Mouse (Mus musculus) layer of hippocampus, adult 18-20 months (tissue): ENCODE data around the gene Junb. TPM values are rescaled to one million over a fixed set of nuclear protein-coding genes. Genes with fewer than 3 reads are reported as not detected.
A peak's percentile ranks its signal among the peaks of the same experiment; 100 is the strongest.

ENCODE experiments used
- DNase-seq, 2 experiments: peaks; one replicate each; pipeline ENCODE4 v3.0.0; 2022; ENCODE audit warnings: low spot score in 2 of 2
- microRNA-seq, 2 experiments: library from miRNA; unstranded; fragments of <30 nt; microRNA quantifications; one replicate each; pipeline ENCODE4 v1.2.0; 2021
- total RNA-seq, 2 experiments: library from RNA; stranded (reverse); gene quantifications; 2 replicates each; pipeline ENCODE4 v1.2.3; 2021

Junb gene
- total RNA-seq, 2 experiments from 2014 or later = 102 to 103 TPM

GRCm38 (mm10) chr8:84944478-84945160, 33.9 kb downstream of the Junb start:
- peak in 1 of 2 experiments; percentile 53 for DNase-seq

- no peak for DNase-seq
Observed at GRCm38 (mm10) chr8:84943699-84944098, 34.8 kb downstream of the Junb start.

GRCm38 (mm10) chr8:84937620-84938485, 40.7 kb downstream of the Junb start:
- no peak for DNase-seq

GRCm38 (mm10) chr8:84936962-84937546, 41.5 kb downstream of the Junb start, which contains the start of gene Mast1:
Gene Mast1, minus strand, starts transcription at chr8:84937359.
- DNase-seq = peak; percentile 61 to 75

- DNase-seq = peak in 1 of 2 experiments; percentile 22
Observed at GRCm38 (mm10) chr8:84936041-84936961, 42.2 kb downstream of the Junb start.

GRCm38 (mm10) chr8:84935489-84935888, 43.0 kb downstream of the Junb start:
- no peak for DNase-seq

GRCm38 (mm10) chr8:84934860-84935259, 43.7 kb downstream of the Junb start:
- DNase-seq = peak in 1 of 2 experiments; percentile 45

- DNase-seq = peak in 1 of 2 experiments; percentile 49
Observed at GRCm38 (mm10) chr8:84933767-84934559, 44.6 kb downstream of the Junb start.

GRCm38 (mm10) chr8:84930582-84930981, 47.9 kb downstream of the Junb start:
- no peak for DNase-seq

GRCm38 (mm10) chr8:84928456-84929306, 49.8 kb downstream of the Junb start:
- peak in 1 of 2 experiments; percentile 73 for DNase-seq

GRCm38 (mm10) chr8:84927513-84927912, 51.0 kb downstream of the Junb start:
- no peak for DNase-seq

GRCm38 (mm10) chr8:84925557-84925956, 53.0 kb downstream of the Junb start:
- no peak for DNase-seq

Small RNA genes lying within 50 kb of the gene (microRNA-seq; reads per million reads assigned to microRNA genes)
- gene Gm24197 = 0.25 to 1.8 reads per million in 2 experiments

Other genes with a start within 250 kb of the Junb start
- gene Nfix, start 178.4 kb downstream of the Junb start, total RNA-seq = 100 to 1,000 TPM; 379 to 429 TPM
- 10 to 100 TPM; 10.7 to 10.9 TPM for gene Dand5, start 155.9 kb downstream of the Junb start, total RNA-seq
- 10 to 100 TPM; 27.3 to 27.4 TPM for gene Gadd45gip1, start 147.2 kb downstream of the Junb start, total RNA-seq
- 10 to 100 TPM; 63.8 to 77.0 TPM for gene Rad23a, start 138.1 kb downstream of the Junb start, total RNA-seq
- 100 to 1,000 TPM; 506 to 521 TPM for gene Calr, start 131.8 kb downstream of the Junb start, total RNA-seq
- 10 to 100 TPM; 48.8 to 50.1 TPM for gene Farsa, start 121.7 kb downstream of the Junb start, total RNA-seq
- gene Syce2, start 106.6 kb downstream of the Junb start, total RNA-seq = 10 to 100 TPM; 15.7 to 16.5 TPM
- 10 to 100 TPM; 38.3 to 38.5 TPM for gene Gcdh, start 84.8 kb downstream of the Junb start, total RNA-seq
- under 1 TPM in 1 of 2 experiments, not detected in 1; 0.27 TPM for gene Klf1, start 76.8 kb downstream of the Junb start, total RNA-seq
- 1 to 10 TPM; 2.8 to 5.1 TPM for gene Dnase2a, start 70.2 kb downstream of the Junb start, total RNA-seq
- gene Mast1, start 41.4 kb downstream of the Junb start, total RNA-seq = 10 to 100 TPM; 71.8 to 73.3 TPM
- 1 to 10 TPM in 1 of 2 experiments, under 1 TPM in 1; 0.87 to 1.1 TPM for gene Rtbdn, start 31.7 kb downstream of the Junb start, total RNA-seq
- not detected for gene Gm49661, start 9.3 kb downstream of the Junb start, total RNA-seq
- 100 to 1,000 TPM; 319 to 358 TPM for gene Prdx2, start 9.1 kb downstream of the Junb start, total RNA-seq
- gene Rnaseh2a, start 9.0 kb downstream of the Junb start, total RNA-seq = 10 to 100 TPM; 41.8 to 46.2 TPM
- 1 to 10 TPM; 8.1 to 9.5 TPM for gene Hook2, start 11.9 kb upstream of the Junb start, total RNA-seq
- not detected for gene Best2, start 35.8 kb upstream of the Junb start, total RNA-seq
- 100 to 1,000 TPM; 122 to 125 TPM for gene Asna1, start 46.6 kb upstream of the Junb start, total RNA-seq
- gene Trir, start 48.1 kb upstream of the Junb start, total RNA-seq = 100 to 1,000 TPM; 132 to 133 TPM
- gene Tnpo2, start 58.2 kb upstream of the Junb start, total RNA-seq = 100 to 1,000 TPM; 163 to 179 TPM
- gene Fbxw9, start 81.3 kb upstream of the Junb start, total RNA-seq = 10 to 100 TPM; 19.3 to 19.8 TPM
- gene Gm5741, start 89.3 kb upstream of the Junb start, total RNA-seq = not detected
- 10 to 100 TPM; 53.2 to 56.1 TPM for gene Dhps, start 93.0 kb upstream of the Junb start, total RNA-seq
- gene Wdr83os, start 102.0 kb upstream of the Junb start, total RNA-seq = 10 to 100 TPM; 60.9 to 65.6 TPM
- gene Wdr83, start 102.6 kb upstream of the Junb start, total RNA-seq = 10 to 100 TPM; 28.1 to 32.3 TPM
- 10 to 100 TPM; 33.8 to 34.5 TPM for gene Man2b1, start 104.6 kb upstream of the Junb start, total RNA-seq
- gene Zfp791, start 144.4 kb upstream of the Junb start, total RNA-seq = 1 to 10 TPM; 6.7 to 7.2 TPM
- not detected for gene Cks1brt, start 173.2 kb upstream of the Junb start, total RNA-seq
- not detected for gene Olfr371, start 247.3 kb upstream of the Junb start, total RNA-seq